Mouse (Mus musculus): ENCODE results near the gene Lama1.

DNA sequence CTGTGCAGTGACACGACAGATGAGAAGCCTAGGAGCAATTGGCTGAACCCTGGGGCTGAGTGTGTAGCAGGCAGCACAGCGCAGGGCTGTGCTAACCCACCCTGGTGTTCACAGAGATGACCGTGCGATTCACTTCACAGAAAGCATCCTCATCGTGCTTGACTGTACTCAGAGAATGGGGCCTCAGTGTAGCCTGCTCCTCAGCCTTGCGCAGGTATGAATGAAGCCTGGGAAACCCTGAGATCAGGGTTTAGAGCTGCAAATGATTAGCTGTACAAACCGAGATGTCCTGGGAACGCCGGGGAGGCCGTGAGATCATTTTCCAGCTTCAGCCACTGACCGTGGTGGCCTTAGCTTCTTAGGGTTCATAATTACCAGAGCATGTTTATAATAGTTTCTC is 29.5 kb downstream of the Lama1 start:
- TF ChIP-seq POLR2A (IDR thresholded peaks at IDR 0.05; ENCODE audit: control insufficient read depth, extremely low read depth, insufficient read depth, low read length, poor library complexity) (no peak), CTCF (IDR thresholded peaks at IDR 0.05; ENCODE audit: borderline replicate concordance, control insufficient read depth, extremely low read depth, insufficient read depth, low read length, poor library complexity) (no peak)

All from thymus, adult 2 months (tissue).